Mouse (Mus musculus) CH12.LX (cell line): ENCODE measurements around the gene Il1rn. TPM values are rescaled to one million over a fixed set of nuclear protein-coding genes. Genes with fewer than 3 reads are reported as not detected.

Experiments
- DNase-seq: peaks from one replicate; pipeline ENCODE4 v3.0.0-alpha.2; 2013; ENCODE audit errors: extremely low read depth
- H3K27ac ChIP-seq: 2 replicates; pipeline ENCODE4 v1.5.1; 2012; ENCODE audit warnings: low read depth, mild to moderate bottlenecking, control low read depth, moderate library complexity; ENCODE audit not compliant: insufficient read depth
- H3K27me3 ChIP-seq: replicated peaks from 2 replicates; pipeline ENCODE3; 2012; ENCODE audit warnings: inconsistent platforms
- H3K36me3 ChIP-seq, 2 experiments: replicated peaks in 1 of 2; 2 replicates each; pipeline versions ENCODE3 to v1.6.1; 2012; ENCODE audit warnings: inconsistent platforms in 1 of 2, low read length in 1 of 2, mild to moderate bottlenecking in 1 of 2, mixed read lengths in 1 of 2, moderate library complexity in 1 of 2; ENCODE audit not compliant: control insufficient read depth in 1 of 2, insufficient read depth in 1 of 2
- H3K4me1 ChIP-seq, 2 experiments: 2 replicates each; pipeline ENCODE4 v1.6.1; 2012; ENCODE audit warnings: inconsistent platforms in 1 of 2, moderate library complexity in 1 of 2; ENCODE audit not compliant: insufficient read depth in 2 of 2, control insufficient read depth in 1 of 2
- H3K4me2 ChIP-seq: 2 replicates; pipeline ENCODE4 v1.6.1; 2012; ENCODE audit warnings: low read depth, mild to moderate bottlenecking, control low read depth; ENCODE audit not compliant: poor library complexity, insufficient read depth, severe bottlenecking
- H3K4me3 ChIP-seq, 3 experiments: fragments of 150-350 bp in 1 of 3; sonication (generic) in 1 of 3; replicated peaks in 1 of 3; 2 replicates each; pipeline versions ENCODE3 to v1.5.1; 2011 to 2012; ENCODE audit warnings: low read depth in 2 of 3, low read length in 2 of 3, mild to moderate bottlenecking in 2 of 3, moderate library complexity in 2 of 3, control low read depth in 1 of 3, improper control_type of control experiment in 1 of 3, inconsistent platforms in 1 of 3, mixed read lengths in 1 of 3; ENCODE audit not compliant: poor library complexity in 1 of 3
- H3K79me2 ChIP-seq: replicated peaks from 2 replicates; pipeline ENCODE4 v1.6.1; 2012; ENCODE audit warnings: mild to moderate bottlenecking, moderate library complexity; ENCODE audit not compliant: control insufficient read depth, poor library complexity, insufficient read depth, severe bottlenecking; ENCODE audit errors: extremely low read depth
- H3K9ac ChIP-seq: 2 replicates; pipeline ENCODE4 v1.6.1; 2012; ENCODE audit warnings: low read depth, mild to moderate bottlenecking, control low read depth, moderate library complexity; ENCODE audit not compliant: insufficient read depth
- H3K9me3 ChIP-seq: replicated peaks from 2 replicates; pipeline ENCODE3; 2012; ENCODE audit warnings: low read length, inconsistent platforms, mixed read lengths
- BHLHE40 ChIP-seq: IDR thresholded peaks from 2 replicates; pipeline ENCODE4 v1.6.1; 2011; ENCODE audit warnings: mild to moderate bottlenecking, low read depth, low read length, improper control_type of control experiment
- CHD2 ChIP-seq: IDR thresholded peaks from 2 replicates; pipeline ENCODE4 v1.6.1; 2011; ENCODE audit warnings: low read length, improper control_type of control experiment
- EP300 ChIP-seq: IDR thresholded peaks from 2 replicates; pipeline ENCODE4 v1.6.1; 2011; ENCODE audit warnings: low read length, improper control_type of control experiment
- GABPA ChIP-seq: IDR thresholded peaks from 2 replicates; pipeline ENCODE4 v1.6.1; 2012; ENCODE audit warnings: low read depth, low read length, improper control_type of control experiment, inconsistent platforms; ENCODE audit not compliant: insufficient replicate concordance
- HCFC1 ChIP-seq: IDR thresholded peaks from 2 replicates; pipeline ENCODE4 v1.6.1; 2012; ENCODE audit warnings: low read depth, mild to moderate bottlenecking, inconsistent platforms, low read length, improper control_type of control experiment
- IRF4 ChIP-seq: IDR thresholded peaks from 2 replicates; pipeline ENCODE4 v1.6.1; 2014; ENCODE audit warnings: low read depth, mild to moderate bottlenecking, inconsistent platforms, low read length, improper control_type of control experiment
- JUND ChIP-seq: conservative IDR thresholded peaks from 2 replicates; pipeline ENCODE4 v1.6.1; 2011; ENCODE audit warnings: low read depth, low read length, improper control_type of control experiment
- MAZ ChIP-seq: IDR thresholded peaks from 2 replicates; pipeline ENCODE4 v1.6.1; 2012; ENCODE audit warnings: low read depth, mild to moderate bottlenecking, inconsistent platforms, low read length, improper control_type of control experiment, moderate library complexity
- MEF2A ChIP-seq: IDR thresholded peaks from 2 replicates; pipeline ENCODE4 v1.6.1; 2014; ENCODE audit warnings: low read depth, mild to moderate bottlenecking, inconsistent platforms, low read length, improper control_type of control experiment, borderline replicate concordance
- MYC ChIP-seq: IDR thresholded peaks from 2 replicates; pipeline ENCODE4 v1.6.1; 2011; ENCODE audit warnings: low read depth, mild to moderate bottlenecking, improper control_type of control experiment, low read length
- NELFE ChIP-seq: IDR thresholded peaks from 2 replicates; pipeline ENCODE4 v1.6.1; 2011; ENCODE audit warnings: low read depth, low read length, improper control_type of control experiment
- PAX5 ChIP-seq: IDR thresholded peaks from 2 replicates; pipeline ENCODE4 v1.6.1; 2012; ENCODE audit warnings: low read length, inconsistent platforms, mixed read lengths
- POLR2A ChIP-seq: IDR thresholded peaks from 2 replicates; pipeline ENCODE4 v1.6.1; 2011; ENCODE audit warnings: low read depth, mild to moderate bottlenecking, improper control_type of control experiment, low read length
- SIN3A ChIP-seq: IDR thresholded peaks from 2 replicates; pipeline ENCODE4 v1.6.1; 2012; ENCODE audit warnings: low read length, improper control_type of control experiment, inconsistent platforms
- USF1 ChIP-seq: IDR thresholded peaks from 2 replicates; pipeline ENCODE4 v1.6.1; 2014; ENCODE audit warnings: low read depth, mild to moderate bottlenecking, inconsistent platforms, low read length, improper control_type of control experiment
- ZC3H11A ChIP-seq: IDR thresholded peaks from 2 replicates; pipeline ENCODE4 v1.6.1; 2012; ENCODE audit warnings: low read depth, mild to moderate bottlenecking, inconsistent platforms, low read length, improper control_type of control experiment
- ZMIZ1 ChIP-seq: IDR thresholded peaks from 2 replicates; pipeline ENCODE4 v1.6.1; 2012; ENCODE audit warnings: low read depth, mild to moderate bottlenecking, inconsistent platforms, low read length, improper control_type of control experiment
- dilution Hi-C: fragments of 300-500 bp; cut with MboI; formaldehyde crosslinking; loops from 2 replicates; pipeline ENCODE4 v1.14.3; 2020; ENCODE audit warnings: low sequenced_read_pairs; ENCODE audit not compliant: extremely low pct_unique_long_range_greater_than_20kb, extremely low pct_ligation_motif_present
- in situ Hi-C: fragments of 300-500 bp; cut with MboI; formaldehyde crosslinking; loops from 3 replicates; pipeline ENCODE4 v1.14.3; 2019; ENCODE audit warnings: low sequenced_read_pairs, low pct_ligation_motif_present, low pct_unique_long_range_greater_than_20kb, mixed read lengths
- polyA plus RNA-seq: library from polyadenylated mRNA; unstranded; fragments of >175 nt; gene quantifications from 2 replicates; pipeline ENCODE4 v1.2.1, GENCODE M21; 2012; ENCODE audit warnings: low read depth; ENCODE audit not compliant: insufficient read length
- total RNA-seq, 2 experiments: library from RNA; depleted of rRNA; stranded (reverse); fragments of 300-350 nt in 1 of 2; fragments of >200 nt in 1 of 2; gene quantifications; 2 replicates each; pipeline ENCODE4 v1.2.3; 2012 to 2014

Gene Il1rn
- total and polyA plus RNA-seq, 3 experiments = 0.37 to 0.98 (median 0.71) TPM

DNA sequence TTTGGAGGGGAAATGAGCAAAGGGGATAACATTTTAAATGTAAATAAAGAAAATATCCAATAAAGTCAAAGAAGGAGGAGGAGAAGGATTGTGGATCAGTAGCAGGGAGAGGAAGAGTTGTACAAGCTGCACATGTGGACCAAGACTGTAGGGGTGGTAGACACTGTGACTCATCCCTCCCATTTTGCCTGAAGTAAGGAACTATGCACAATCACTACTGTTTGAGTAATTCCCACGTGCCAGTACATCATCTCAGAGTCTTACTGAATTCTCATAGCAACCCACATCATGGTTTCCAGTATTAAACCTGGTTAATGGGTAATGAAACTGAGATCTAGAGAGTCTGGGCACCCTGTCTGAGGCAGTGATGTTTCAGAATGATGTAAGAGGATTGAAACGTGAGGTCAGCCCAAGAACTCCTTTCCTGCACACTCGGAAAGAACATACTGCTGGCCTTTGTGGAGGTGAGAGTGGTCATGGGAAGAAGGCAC, 4.8 kb downstream of the Il1rn start:
- DNase-seq = no peak
- Histone ChIP-seq H3K4me1 (peaks cover 12 to 19% of the 10 kb centered on the region in 2 experiments), H3K4me2 (peak overlapping the region; percentile 42; the same call in 1 of the 2 replicates), H3K9me3 (no peaks in the 10 kb centered on the region), H3K27ac (no peak overlapping the region), H3K9ac (peak overlapping the region; percentile 61; the same call in 1 of the 2 replicates), H3K4me3 (peak overlapping the region in 1 of 3 experiments; percentile 4), H3K27me3 (no peaks in the 10 kb centered on the region), H3K79me2 (no peaks in the 10 kb centered on the region), H3K36me3 (no peaks in the 10 kb centered on the region)
- dilution Hi-C loops (no loop called here), in situ Hi-C loops (no loop called here)
- 0 out of 2 replicates have a peak, but pooled peaks have one; percentile 8 for TF ChIP-seq MYC
- TF ChIP-seq ZMIZ1 = no peak
- no peak for TF ChIP-seq NELFE
- no peak for TF ChIP-seq SIN3A
- no peak; the same call in 1 of the 2 replicates for TF ChIP-seq IRF4
- TF ChIP-seq GABPA = no peak
- TF ChIP-seq POLR2A = no peak
- no peak for TF ChIP-seq MEF2A
- TF ChIP-seq HCFC1 = no peak
- no peak for TF ChIP-seq ZC3H11A
- peak; percentile 82 for TF ChIP-seq BHLHE40
- no peak for TF ChIP-seq CHD2

DNA sequence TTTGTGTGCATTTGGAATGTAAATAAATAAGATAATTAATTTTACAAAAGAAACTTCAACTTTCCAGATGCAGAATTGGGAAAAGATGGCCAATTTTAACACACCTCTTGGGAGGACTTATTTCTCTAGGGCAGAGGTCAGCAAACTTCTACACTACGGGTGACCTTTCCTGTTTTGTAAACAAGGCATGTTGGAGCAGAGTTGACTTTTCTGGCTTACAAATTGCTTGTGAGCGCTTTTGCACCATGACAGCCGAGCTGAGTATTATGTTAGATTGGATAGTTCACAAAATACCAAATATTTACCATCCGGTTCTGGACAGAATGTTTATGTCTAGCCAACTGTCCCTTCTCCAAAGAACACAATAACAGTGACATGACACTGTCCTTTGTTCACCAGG, 8.0 kb downstream of the Il1rn start:
- in situ Hi-C loops = loop anchor here (5.0 kb wide), 1 partner anchor 42 kb away; no protein-coding TSS in a partner anchor
- no peak overlapping the region for H3K4me3 ChIP-seq
- dilution Hi-C loops = no loop called here
- H3K4me1 ChIP-seq = peaks cover 18 to 24% of the 10 kb centered on the region in 2 experiments
- no peaks in the 10 kb centered on the region for H3K36me3 ChIP-seq
- no peak overlapping the region for H3K9ac ChIP-seq
- no peak for DNase-seq
- no peak overlapping the region for H3K4me2 ChIP-seq
- H3K27me3 ChIP-seq = no peaks in the 10 kb centered on the region
- H3K79me2 ChIP-seq = no peaks in the 10 kb centered on the region
- TF ChIP-seq GABPA (no peak), JUND (no peak), ZC3H11A (no peak)
- H3K27ac ChIP-seq = no peak overlapping the region
- no peaks in the 10 kb centered on the region for H3K9me3 ChIP-seq

DNA sequence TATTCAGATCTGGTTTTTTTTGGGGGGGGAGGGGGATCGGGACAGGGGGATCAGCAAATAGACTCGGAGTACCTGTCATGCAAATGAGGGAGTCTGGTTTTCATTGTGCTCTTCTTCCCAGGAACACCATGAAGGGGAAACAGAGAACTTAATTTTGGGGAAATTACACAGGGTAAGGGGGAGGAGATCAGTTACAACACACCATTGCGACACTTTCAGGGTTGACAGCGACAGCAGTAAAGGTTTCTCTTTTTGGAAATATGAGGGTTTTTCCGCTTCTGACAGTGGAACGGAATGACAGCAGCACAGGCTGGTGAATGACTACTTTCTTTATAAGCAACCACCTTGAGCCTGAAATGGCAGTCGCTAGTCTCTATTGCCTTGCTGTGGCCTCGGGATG, 8.4 kb downstream of the Il1rn start:
- DNase-seq = no peak
- Histone ChIP-seq H3K27ac (no peak overlapping the region), H3K4me2 (peak overlapping the region; percentile 19), H3K36me3 (no peaks in the 10 kb centered on the region), H3K4me1 (peaks cover 18 to 24% of the 10 kb centered on the region in 2 experiments), H3K9ac (no peak overlapping the region), H3K4me3 (no peak overlapping the region), H3K79me2 (no peaks in the 10 kb centered on the region), H3K27me3 (no peaks in the 10 kb centered on the region), H3K9me3 (no peaks in the 10 kb centered on the region)
- TF ChIP-seq PAX5 = no peak
- TF ChIP-seq MAZ = no peak
- TF ChIP-seq EP300 = no peak
- no peak for TF ChIP-seq USF1
- TF ChIP-seq IRF4 = 0 out of 2 replicates have a peak, but pooled peaks have one; percentile 7
- dilution Hi-C loops (no loop called here), in situ Hi-C loops (loop anchor here (5.0 kb wide), 1 partner anchor 43 kb away; no protein-coding TSS in a partner anchor)
